Mouse (Mus musculus): ENCODE results near the gene Eme2.

DNA sequence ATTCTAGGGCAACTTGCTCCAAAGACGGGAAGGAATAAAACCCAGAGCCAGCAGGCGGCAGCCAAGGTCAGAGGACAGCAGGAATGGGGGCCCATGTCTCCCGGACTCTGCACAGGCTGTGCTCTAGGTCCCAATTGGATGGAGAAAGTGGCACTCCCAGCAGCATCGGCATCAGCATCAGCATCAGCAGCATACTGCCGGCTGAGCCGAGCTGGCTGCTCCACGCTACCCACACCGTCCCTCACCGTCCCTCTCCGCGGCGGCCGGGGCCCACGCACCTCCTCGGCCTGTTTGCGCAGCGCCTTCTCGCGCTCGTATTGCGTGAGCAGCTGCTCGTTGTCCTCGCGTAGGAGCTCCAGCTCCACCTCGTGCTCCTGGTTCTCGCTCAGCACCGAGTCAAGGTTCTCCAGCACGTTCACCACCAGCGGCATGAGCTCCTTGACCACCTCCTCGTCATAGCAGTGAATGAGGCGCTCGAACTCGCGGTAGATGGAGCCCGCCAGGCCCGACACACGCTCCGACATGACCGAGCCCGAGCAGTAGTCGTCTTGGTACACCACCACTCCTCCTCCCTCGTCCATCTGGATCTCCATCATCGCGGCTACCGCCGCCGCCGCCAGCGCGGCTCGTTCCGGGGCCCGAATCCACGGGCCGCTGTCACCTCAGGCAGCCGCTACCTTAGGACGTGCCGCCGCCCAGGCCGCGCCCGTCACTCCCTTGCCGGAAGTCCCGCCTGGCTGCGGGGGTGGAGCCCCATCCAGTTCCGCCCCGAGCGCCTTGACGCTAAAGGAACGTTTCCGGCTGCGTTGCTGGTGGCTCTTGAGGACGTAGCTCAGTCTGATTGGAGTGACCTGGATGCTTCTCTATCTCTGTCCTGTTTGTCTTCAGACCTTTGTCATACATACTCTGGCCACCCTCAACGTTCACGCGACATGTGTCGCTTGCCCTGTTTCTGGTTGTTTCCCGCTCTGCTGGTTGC lies 41.7 kb upstream of the Eme2 start, which contains the start of gene Mapk8ip3:
- TF ChIP-seq POLR2A (IDR thresholded peaks at IDR 0.05; ENCODE audit: borderline replicate concordance, control insufficient read depth, low read depth, low read length) (peak; percentile 87; the same call in 1 of the 2 replicates), CTCF (IDR thresholded peaks at IDR 0.05; ENCODE audit: control insufficient read depth, insufficient read depth, low read length) (peak; percentile 21; the same call in 1 of the 2 replicates)
